Mouse (Mus musculus): ENCODE data around the gene Gm13285.
"Not testable (repeated sequence)": the region's sequence is repeated elsewhere in the genome, so short reads cannot be mapped to it uniquely, and the experiment has no call there.

Gene Gm13285

DNA sequence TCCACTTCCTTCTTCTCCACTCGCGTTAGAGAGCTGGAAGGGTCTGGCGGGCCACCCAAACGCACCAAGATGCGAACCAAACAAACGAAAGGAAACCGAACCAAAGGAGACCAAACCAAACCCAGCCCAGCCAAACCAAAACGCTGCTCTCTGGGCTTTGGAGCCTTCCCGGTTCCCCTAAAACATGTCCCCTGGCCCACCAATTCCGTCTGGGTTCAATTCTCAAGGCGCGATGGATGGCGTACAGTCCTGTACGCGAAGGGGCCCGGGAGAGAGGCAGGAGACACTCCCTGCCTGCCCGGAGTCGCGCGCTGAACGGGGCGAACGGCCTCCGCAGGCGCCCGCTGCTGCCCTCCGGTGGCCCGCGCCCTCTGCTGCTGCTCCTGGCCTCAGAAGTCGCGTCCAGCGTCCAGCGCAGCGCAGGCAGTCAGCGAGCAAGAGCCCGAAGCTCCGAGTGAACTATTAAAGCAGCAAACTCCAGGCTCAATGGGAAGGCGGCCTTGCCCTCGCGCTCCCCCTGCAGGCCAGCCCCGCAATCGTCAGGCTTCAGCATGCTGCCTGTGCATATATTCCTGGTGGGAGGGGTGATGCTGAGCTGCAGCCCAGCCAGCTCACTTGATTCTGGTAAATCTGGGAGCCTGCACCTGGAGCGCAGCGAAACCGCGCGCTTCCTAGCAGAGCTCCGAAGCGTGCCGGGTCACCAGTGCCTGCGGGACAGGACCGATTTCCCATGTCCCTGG lies 5.4 kb upstream of the Gm13285 start, which contains the start of gene Gm13275:
Gene Gm13275, plus strand, starts transcription at position 552 of the 740 bp plus-strand sequence.
- peak; percentile 55 to 58 for DNase-seq (ENCODE audit: low spot score in 2 of 2)

DNA sequence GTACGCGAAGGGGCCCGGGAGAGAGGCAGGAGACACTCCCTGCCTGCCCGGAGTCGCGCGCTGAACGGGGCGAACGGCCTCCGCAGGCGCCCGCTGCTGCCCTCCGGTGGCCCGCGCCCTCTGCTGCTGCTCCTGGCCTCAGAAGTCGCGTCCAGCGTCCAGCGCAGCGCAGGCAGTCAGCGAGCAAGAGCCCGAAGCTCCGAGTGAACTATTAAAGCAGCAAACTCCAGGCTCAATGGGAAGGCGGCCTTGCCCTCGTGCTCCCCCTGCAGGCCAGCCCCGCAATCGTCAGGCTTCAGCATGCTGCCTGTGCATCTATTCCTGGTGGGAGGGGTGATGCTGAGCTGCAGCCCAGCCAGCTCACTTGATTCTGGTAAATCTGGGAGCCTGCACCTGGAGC lies 2.4 kb upstream of the Gm13285 start, which contains the start of gene Gm13279:
Gene Gm13279, plus strand, starts transcription at position 301 of the 400 bp plus-strand sequence.
- not testable (repeated sequence) for DNase-seq (ENCODE audit: low spot score in 2 of 2)

DNA sequence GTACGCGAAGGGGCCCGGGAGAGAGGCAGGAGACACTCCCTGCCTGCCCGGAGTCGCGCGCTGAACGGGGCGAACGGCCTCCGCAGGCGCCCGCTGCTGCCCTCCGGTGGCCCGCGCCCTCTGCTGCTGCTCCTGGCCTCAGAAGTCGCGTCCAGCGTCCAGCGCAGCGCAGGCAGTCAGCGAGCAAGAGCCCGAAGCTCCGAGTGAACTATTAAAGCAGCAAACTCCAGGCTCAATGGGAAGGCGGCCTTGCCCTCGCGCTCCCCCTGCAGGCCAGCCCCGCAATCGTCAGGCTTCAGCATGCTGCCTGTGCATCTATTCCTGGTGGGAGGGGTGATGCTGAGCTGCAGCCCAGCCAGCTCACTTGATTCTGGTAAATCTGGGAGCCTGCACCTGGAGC lies 3.5 kb downstream of the Gm13285 start, which contains the start of gene Gm13287:
Gene Gm13287, plus strand, starts transcription at position 301 of the 400 bp plus-strand sequence.
- DNase-seq (ENCODE audit: low spot score in 2 of 2) = not testable (repeated sequence)

DNA sequence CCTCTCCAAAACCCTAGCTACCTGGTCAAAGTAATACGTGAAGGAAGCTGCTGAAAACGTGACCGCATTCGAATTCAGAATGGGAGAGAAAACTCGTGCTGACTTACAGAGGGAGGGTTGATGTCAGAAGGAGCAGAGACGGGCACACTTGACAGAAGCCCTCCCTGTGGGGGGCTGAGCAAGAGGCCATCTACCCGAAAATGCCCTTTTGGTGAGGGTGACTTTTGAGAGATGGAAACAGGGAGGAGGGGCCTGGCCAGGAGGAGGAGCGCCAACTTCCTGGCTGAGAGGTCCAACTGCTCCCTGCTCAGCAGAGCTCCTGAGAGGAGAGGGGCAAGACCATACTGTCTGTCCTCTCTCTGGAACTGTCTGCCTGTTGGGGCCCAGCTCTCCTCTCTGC lies 5.8 kb downstream of the Gm13285 start, which contains the start of gene Gm13288:
Gene Gm13288, plus strand, starts transcription at position 301 of the 400 bp plus-strand sequence.
- not testable (repeated sequence) for DNase-seq (ENCODE audit: low spot score in 2 of 2)

DNA sequence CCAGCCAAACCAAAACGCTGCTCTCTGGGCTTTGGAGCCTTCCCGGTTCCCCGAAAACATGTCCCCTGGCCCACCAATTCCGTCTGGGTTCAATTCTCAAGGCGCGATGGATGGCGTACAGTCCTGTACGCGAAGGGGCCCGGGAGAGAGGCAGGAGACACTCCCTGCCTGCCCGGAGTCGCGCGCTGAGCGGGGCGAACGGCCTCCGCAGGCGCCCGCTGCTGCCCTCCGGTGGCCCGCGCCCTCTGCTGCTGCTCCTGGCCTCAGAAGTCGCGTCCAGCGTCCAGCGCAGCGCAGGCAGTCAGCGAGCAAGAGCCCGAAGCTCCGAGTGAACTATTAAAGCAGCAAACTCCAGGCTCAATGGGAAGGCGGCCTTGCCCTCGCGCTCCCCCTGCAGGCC lies 6.3 kb downstream of the Gm13285 start:
- DNase-seq (ENCODE audit: low spot score in 2 of 2) = peak in 1 of 2 experiments; percentile 9

DNA sequence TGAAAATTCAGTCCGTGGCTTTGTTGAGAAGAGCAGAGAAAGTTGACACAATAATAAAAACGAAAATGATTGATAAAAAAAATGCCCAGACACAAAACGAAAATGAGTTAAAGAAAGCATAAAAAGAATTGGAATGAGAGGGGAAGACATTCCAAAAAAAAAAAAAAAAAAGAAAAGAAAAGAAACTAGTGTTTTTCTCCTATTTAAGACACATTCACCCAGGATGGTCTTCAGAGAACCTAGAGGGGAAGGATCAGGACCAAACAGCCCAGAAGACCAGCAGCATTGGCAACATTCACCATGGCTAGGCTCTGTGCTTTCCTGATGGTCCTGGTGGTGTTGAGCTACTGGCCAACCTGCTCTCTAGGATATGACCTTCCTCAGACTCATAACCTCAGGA lies 16.5 kb downstream of the Gm13285 start, which contains the start of gene Ifna7:
Gene Ifna7, plus strand, starts transcription at position 301 of the 400 bp plus-strand sequence.
- no peak for DNase-seq (ENCODE audit: low spot score in 2 of 2)

DNA sequence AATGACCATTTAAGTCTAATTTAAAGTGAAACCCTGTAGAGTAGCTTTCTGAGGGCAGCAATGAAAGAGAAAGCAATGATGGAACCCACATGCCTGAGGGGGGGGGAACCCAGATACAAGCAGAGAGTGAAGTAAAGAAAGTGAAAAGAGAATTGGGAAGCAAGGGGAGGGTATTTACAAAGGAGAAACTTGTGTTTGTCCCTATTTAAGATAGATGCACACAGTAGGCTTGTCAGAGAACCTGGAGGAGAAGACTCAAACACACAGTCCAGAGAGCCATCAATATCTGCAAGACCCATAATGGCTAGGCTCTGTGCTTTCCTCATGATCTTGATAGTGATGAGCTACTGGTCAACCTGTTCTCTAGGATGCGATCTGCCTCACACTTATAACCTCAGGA lies 20.2 kb downstream of the Gm13285 start, which contains the start of gene Ifna11:
Gene Ifna11, plus strand, starts transcription at position 301 of the 400 bp plus-strand sequence.
- DNase-seq (ENCODE audit: low spot score in 2 of 2) = no peak

DNA sequence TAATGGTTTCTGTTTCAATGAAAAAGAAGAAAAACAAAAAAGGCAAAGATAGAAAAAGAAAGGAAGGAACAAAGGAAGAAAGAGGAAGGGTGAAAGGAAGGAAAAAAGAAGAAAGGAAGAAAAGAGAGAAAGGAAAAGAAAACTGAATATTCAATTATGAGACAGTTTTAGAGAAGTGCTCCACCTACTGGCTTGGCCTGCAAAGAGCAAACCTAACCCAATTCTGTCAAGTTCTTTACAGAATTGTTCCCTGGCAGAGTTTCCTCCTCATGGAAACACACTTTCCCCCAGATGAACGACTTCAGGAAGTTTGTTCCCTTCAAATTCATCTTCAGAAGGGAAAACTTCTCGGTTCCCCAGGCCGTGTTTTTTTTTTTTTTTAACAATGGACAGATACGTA lies 23.5 kb downstream of the Gm13285 start:
- DNase-seq (ENCODE audit: low spot score in 2 of 2) = no peak

DNA sequence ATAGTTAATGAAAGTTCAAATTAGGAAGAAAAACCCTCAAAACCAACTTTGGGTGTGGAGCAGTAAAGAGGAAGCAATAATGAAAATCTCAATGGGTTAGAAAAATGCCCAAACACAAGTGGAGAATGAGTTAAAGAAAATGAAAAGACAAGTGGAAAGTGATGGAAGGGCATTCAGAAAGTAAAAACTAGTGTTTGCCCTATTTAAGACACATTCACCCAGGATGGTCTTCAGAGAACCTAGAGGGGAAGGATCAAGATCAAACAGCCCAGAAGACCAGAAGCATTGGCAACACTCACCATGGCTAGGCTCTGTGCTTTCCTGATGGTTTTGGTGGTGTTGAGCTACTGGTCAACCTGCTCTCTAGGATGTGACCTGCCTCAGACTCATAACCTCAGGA lies 27.7 kb downstream of the Gm13285 start, which contains the start of gene Ifna6:
Gene Ifna6, plus strand, starts transcription at position 301 of the 400 bp plus-strand sequence.
- not testable (repeated sequence) for DNase-seq (ENCODE audit: low spot score in 2 of 2)

DNA sequence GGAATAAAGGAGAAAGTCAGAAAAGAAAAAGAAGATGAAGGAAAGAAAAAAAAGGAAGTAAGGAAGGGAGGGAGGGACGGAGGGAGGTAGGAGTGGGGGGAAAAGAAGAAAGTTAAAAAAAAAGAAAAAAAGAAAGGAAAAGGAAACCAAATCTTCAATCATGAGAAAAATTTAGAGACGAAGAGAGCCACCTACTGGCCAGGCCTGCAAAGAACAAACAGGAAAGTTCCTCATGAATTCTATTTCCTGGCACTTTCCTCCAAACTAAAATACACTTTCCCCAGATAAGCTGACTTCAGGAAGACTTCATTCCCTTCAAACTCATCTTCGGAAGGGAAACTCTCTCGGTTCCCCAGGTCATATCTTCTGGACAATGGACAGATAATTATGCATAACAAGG lies 31.1 kb downstream of the Gm13285 start:
- no peak for DNase-seq (ENCODE audit: low spot score in 2 of 2)

DNA sequence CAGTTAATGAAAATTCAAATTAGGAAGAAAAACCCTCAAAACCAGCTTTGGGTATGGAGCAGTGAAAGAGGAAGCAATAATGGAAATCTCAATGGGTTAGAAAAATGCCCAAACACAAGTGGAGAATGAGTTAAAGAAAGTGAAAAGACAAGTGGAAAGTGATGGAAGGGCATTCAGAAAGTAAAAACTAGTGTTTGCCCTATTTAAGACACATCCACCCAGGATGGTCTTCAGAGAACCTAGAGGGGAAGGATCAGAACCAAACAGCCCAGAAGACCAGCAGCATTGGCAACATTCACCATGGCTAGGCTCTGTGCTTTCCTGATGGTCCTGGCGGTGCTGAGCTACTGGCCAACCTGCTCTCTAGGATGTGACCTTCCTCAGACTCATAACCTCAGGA lies 35.8 kb downstream of the Gm13285 start, which contains the start of gene Ifna5:
Gene Ifna5, plus strand, starts transcription at position 301 of the 400 bp plus-strand sequence.
- DNase-seq (ENCODE audit: low spot score in 2 of 2) = not testable (repeated sequence)

DNA sequence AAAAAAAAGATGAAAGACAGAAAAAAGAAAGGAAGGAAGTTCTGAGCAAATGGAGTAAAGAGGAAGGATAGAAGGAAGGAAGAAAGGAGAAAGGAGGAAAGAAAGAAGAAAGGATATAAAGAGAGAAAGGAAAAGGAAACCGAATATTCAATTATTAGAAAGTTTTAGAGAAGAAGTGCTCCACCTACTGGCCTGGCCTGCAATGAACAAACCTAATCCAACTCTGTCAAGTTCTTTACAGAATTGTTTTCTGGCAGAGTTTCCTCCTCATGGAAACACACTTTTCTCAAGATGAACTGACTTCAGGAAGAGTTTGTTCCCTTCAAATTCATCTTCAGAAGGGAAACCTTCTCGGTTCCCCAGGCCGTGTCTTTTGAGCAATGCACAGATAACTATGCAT lies 39.4 kb downstream of the Gm13285 start:
- DNase-seq (ENCODE audit: low spot score in 2 of 2) = no peak

DNA sequence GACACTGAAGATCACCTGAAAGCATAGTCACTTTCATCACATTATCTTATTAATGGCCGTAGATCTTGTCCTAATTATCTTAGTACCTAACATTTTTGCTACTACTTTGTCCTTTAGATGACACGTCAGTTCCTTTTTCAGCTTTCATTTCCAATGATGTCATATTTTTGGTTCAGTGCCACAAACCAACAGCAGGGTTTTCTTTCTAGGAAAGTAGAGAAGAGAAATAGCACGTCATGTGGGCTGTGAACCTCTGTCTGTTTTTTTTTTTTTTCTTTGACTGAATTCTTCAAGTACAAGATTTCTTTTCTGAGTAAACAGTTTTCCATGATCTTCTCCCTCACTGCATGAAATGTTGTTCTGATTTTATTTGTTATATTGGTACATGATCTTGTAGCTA lies 40.6 kb downstream of the Gm13285 start:
- DNase-seq (ENCODE audit: low spot score in 2 of 2) = no peak

DNA sequence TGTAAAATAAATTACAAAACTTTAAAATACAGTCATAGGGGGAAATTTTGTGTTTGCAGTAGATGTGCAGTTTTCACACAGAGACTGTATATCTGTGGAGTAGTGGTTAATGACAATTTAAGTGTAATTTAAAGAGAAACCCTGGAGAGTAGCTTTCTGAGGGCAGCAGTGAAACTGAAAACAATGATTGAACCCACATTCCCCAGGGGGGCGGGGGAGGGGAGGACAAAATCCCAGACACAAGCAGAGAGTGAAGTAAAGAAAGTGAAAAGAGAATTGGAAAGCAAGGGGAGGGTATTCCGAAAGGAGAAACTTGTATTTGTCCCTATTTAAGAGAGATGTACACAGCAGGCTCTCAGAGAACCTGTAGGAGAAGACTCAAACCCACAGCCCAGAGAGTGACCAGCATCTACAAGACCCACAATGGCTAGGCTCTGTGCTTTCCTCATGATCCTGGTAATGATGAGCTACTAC lies 42.0 kb downstream of the Gm13285 start, which contains the start of gene Ifna4:
Gene Ifna4, plus strand, starts transcription at position 424 of the 474 bp plus-strand sequence.
- DNase-seq (ENCODE audit: low spot score in 2 of 2) = no peak

DNA sequence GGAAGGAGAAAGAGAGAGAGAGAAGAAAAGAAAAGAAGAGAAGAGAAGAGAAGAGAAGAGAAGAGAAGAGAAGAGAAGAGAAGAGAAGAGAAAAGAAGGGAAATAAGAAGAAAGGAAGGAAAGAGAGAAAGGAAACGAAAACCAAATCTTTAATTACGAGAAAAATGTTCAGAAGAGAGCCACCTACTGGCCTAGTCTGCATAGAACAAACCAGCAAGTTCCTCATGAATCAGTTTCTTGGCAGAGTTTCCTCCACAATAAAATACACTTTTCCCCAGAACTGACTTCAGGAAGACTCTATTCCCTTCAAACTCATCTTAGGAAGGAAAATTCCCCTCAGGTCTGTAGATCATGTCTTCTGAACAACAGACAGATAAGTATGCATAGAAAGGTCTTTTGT lies 45.9 kb downstream of the Gm13285 start:
- no peak for DNase-seq (ENCODE audit: low spot score in 2 of 2)

DNA sequence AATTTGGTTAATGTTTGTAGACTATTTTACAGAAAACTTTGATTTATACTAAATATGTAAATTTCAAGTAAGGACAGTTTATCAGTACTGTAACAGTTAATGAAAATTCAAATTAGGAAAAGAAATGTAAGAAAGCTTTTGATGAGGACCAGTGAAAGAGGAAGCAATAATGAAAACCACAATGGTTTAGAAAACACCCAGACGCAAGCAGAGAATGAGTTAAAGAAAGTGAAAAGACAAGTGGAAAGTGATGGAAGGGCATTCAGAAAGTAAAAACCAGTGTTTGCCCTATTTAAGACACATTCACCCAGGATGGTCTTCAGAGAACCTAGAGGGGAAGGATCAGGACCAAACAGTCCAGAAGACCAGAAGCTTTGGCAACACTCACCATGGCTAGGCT lies 50.2 kb downstream of the Gm13285 start, which contains the start of gene Ifna1:
Gene Ifna1, plus strand, starts transcription at position 390 of the 400 bp plus-strand sequence.
- DNase-seq (ENCODE audit: low spot score in 2 of 2) = no peak

Measured in spleen, postnatal 36 days (tissue).